Mouse (Mus musculus): ENCODE results near the gene Reg3d. TPM values are rescaled to one million over a fixed set of nuclear protein-coding genes. Genes with fewer than 3 reads are reported as not detected.

Gene Reg3d
- polyA plus RNA-seq, 1 experiment from 2014 or later, result not detected

- Histone ChIP-seq H3K9ac (replicated peaks; ENCODE audit: low read length) (no peak overlapping the region), H3K36me3 (ENCODE audit: control insufficient read depth, insufficient read depth, low read length) (no peaks in the 10 kb centered on the region), H3K9me3 (ENCODE audit: control insufficient read depth, low read length) (no peaks in the 10 kb centered on the region), H3K4me2 (ENCODE audit: low read length) (no peak overlapping the region), H3K27ac (replicated peaks; ENCODE audit: low read depth, low read length) (no peak overlapping the region), H3K4me1 (ENCODE audit: control insufficient read depth, insufficient read depth, low read length) (no peaks in the 10 kb centered on the region), H3K4me3 (replicated peaks; ENCODE audit: low read depth, low read length) (no peak overlapping the region), H3K27me3 (ENCODE audit: control insufficient read depth, insufficient read depth, low read length) (no peaks in the 10 kb centered on the region)
- ATAC-seq (ENCODE audit: low FRiP score, low TSS enrichment) (no peak), DNase-seq (no peak)
Measured at GRCm38 (mm10) chr6:78340296-78340695, 38.4 kb downstream of the Reg3d start.

- H3K4me1 ChIP-seq (ENCODE audit: control insufficient read depth, insufficient read depth, low read length), result 0 out of 2 replicates have a peak, but pooled peaks cover 3% of the 10 kb centered on the region
- no peak overlapping the region for H3K4me3 ChIP-seq (replicated peaks; ENCODE audit: low read depth, low read length)
- no peak overlapping the region for H3K9ac ChIP-seq (replicated peaks; ENCODE audit: low read length)
- H3K4me2 ChIP-seq (ENCODE audit: low read length), result no peak overlapping the region
- DNase-seq (peak; percentile 86), ATAC-seq (ENCODE audit: low FRiP score, low TSS enrichment) (peak; percentile 53; the same call in 1 of the 2 replicates)
- no peaks in the 10 kb centered on the region for H3K36me3 ChIP-seq (ENCODE audit: control insufficient read depth, insufficient read depth, low read length)
- no peaks in the 10 kb centered on the region for H3K9me3 ChIP-seq (ENCODE audit: control insufficient read depth, low read length)
- H3K27ac ChIP-seq (replicated peaks; ENCODE audit: low read depth, low read length), result no peak overlapping the region
- H3K27me3 ChIP-seq (ENCODE audit: control insufficient read depth, insufficient read depth, low read length), result no peaks in the 10 kb centered on the region
- WGBS, result 30% methylated on average over 7 of the region's 7 CpGs
Measured at GRCm38 (mm10) chr6:78331919-78332569, 46.6 kb downstream of the Reg3d start.

- peak; percentile 4 for DNase-seq
- H3K27ac ChIP-seq (replicated peaks; ENCODE audit: low read depth, low read length), result no peak overlapping the region
- WGBS, result 48% methylated on average over 2 of the region's 2 CpGs
- H3K36me3 ChIP-seq (ENCODE audit: control insufficient read depth, insufficient read depth, low read length), result no peaks in the 10 kb centered on the region
- H3K4me1 ChIP-seq (ENCODE audit: control insufficient read depth, insufficient read depth, low read length), result 0 out of 2 replicates have a peak, but pooled peaks cover 3% of the 10 kb centered on the region
- no peak overlapping the region for H3K9ac ChIP-seq (replicated peaks; ENCODE audit: low read length)
- H3K4me3 ChIP-seq (replicated peaks; ENCODE audit: low read depth, low read length), result no peak overlapping the region
- H3K27me3 ChIP-seq (ENCODE audit: control insufficient read depth, insufficient read depth, low read length), result no peaks in the 10 kb centered on the region
- H3K9me3 ChIP-seq (ENCODE audit: control insufficient read depth, low read length), result no peaks in the 10 kb centered on the region
- H3K4me2 ChIP-seq (ENCODE audit: low read length), result no peak overlapping the region
- ATAC-seq (ENCODE audit: low FRiP score, low TSS enrichment), result no peak
Measured at GRCm38 (mm10) chr6:78329166-78329565, 49.5 kb downstream of the Reg3d start.

- DNase-seq, result peak; percentile 51
- no peaks in the 10 kb centered on the region for H3K27me3 ChIP-seq (ENCODE audit: control insufficient read depth, insufficient read depth, low read length)
Measured at GRCm38 (mm10) chr6:78327798-78328197, 50.9 kb downstream of the Reg3d start.

More at GRCm38 (mm10) chr6:78327798-78328197, 50.9 kb downstream of the Reg3d start:
- Histone ChIP-seq H3K36me3 (ENCODE audit: control insufficient read depth, insufficient read depth, low read length) (no peaks in the 10 kb centered on the region), H3K4me3 (replicated peaks; ENCODE audit: low read depth, low read length) (no peak overlapping the region), H3K4me1 (ENCODE audit: control insufficient read depth, insufficient read depth, low read length) (0 out of 2 replicates have a peak, but pooled peaks cover 3% of the 10 kb centered on the region), H3K27ac (replicated peaks; ENCODE audit: low read depth, low read length) (no peak overlapping the region), H3K9ac (replicated peaks; ENCODE audit: low read length) (no peak overlapping the region), H3K4me2 (ENCODE audit: low read length) (no peak overlapping the region), H3K9me3 (ENCODE audit: control insufficient read depth, low read length) (no peaks in the 10 kb centered on the region)
- ATAC-seq (ENCODE audit: low FRiP score, low TSS enrichment), result no peak

Other genes with a start within 250 kb of the Reg3d start
- gene Reg3b, start 8.2 kb downstream of the Reg3d start, polyA plus RNA-seq (2014; fragmentation: Nextera tagmentation; extraction: Ambion mirVana), result 0.29 and 1.0 TPM in 2 replicates
- gene Reg3a, start 1.8 kb upstream of the Reg3d start, polyA plus RNA-seq (2014; fragmentation: Nextera tagmentation; extraction: Ambion mirVana), result not detected in 2 replicates
- not detected in 2 replicates for gene Reg2, start 16.8 kb upstream of the Reg3d start, polyA plus RNA-seq (2014; fragmentation: Nextera tagmentation; extraction: Ambion mirVana)
- gene Reg1, start 43.8 kb upstream of the Reg3d start, polyA plus RNA-seq (2014; fragmentation: Nextera tagmentation; extraction: Ambion mirVana), result not detected in 2 replicates
- not detected in 2 replicates for gene Reg3g, start 90.0 kb upstream of the Reg3d start, polyA plus RNA-seq (2014; fragmentation: Nextera tagmentation; extraction: Ambion mirVana)